Mouse (Mus musculus) liver, embryonic 18 days (tissue): Measurements from ENCODE around the gene Rsrc1. TPM values are rescaled to one million over a fixed set of nuclear protein-coding genes. Genes with fewer than 3 reads are reported as not detected.

Experiments
- polyA plus RNA-seq: library from polyadenylated mRNA; depleted of rRNA; stranded (reverse); fragments of >200 nt; gene quantifications from 2 replicates; pipeline ENCODE4 v1.2.3, GENCODE M21; 2012; rRNA removed

The Rsrc1 gene
- polyA plus RNA-seq: 2.6 and 2.7 TPM in 2 replicates

DNA sequence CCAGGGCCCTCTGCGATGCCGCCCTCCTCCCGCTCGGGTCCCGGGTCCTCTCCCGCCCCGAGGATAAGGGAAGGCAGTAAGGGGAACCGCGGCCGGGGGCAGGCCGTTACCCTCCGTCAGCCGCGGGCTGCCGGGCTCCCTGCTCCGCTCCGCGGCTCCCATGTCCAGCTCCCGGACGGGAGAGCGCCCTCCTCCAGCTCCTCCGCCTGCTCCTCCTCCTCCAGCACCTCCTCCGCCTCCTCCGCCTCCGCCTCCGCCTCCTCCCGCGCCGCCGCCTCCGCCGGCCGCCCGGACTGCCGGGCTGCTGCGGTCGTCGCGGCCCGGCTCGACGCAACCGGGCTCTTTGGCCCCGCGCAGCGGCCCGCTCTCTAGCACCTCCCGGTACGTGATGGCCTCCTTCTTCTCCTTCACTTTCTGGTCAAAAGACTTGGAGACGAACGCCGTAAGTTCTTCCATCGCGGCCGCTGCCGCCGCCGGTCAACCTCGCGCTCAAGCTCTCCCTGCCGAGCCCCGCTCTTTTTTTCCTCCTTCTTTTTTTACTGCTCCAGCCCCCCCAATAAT is at the start of gene Rsrc1:
Gene Rsrc1, plus strand, starts transcription at position 290 of the 561 bp plus-strand sequence.

GRCm38 (mm10) chr3:66981706-66982105 is 516 bp downstream of the Rsrc1 start, which contains the start of gene Shox2:
Gene Shox2, minus strand, starts transcription at chr3:66981771.

DNA sequence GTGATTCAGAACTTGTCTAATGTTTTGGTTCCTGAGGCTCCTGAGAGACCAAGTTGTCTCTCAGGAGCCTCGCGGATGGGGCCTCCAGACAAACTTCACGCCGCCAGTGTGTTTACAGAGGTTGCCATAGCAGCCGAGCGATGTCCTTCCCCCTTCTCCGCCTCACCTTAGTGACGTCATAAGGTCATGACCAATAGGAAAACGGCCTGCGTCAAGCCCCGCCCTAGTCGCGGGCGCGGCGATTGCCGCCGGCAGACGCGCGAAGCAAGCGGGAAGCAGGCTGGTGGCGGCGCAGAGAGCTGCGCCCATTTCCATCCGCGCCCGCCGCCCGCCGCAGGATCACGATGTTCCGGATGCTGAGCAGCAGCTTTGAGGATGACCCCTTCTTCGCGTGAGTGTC is 392.7 kb downstream of the Rsrc1 start, which contains the start of gene Mlf1:
Gene Mlf1, plus strand, starts transcription at position 226 of the 400 bp plus-strand sequence.

GRCm38 (mm10) chr3:67375063-67375462 is 393.9 kb downstream of the Rsrc1 start, which contains the start of gene Gm17402:
Gene Gm17402, minus strand, starts transcription at chr3:67375163.

Other genes with a start within 250 kb of the Rsrc1 start
- 0.12 and 0.20 TPM in 2 replicates for gene Shox2, start 381 bp downstream of the Rsrc1 start, polyA plus RNA-seq